Mouse (Mus musculus): ENCODE results near the gene Rybp.

The Rybp gene

DNA sequence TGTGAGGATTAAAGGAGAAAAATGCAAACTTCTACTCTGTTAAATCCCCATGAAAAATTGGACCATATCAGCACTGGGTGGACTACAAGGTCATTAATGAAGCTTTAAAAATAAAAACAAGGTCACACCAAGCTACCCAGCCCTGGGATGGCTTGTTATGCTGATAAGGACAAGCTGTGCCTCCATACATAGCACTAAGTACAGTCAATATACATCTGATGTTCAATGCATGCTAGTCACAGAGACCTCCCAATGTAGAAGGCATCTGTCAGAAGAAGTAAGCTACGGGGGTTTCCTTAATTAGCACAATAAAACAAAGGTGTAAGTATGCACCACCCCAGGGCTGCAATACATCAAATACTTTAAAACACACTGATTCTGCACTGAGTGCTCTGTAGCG lies 16.5 kb downstream of the Rybp start:
- H3K36me3 ChIP-seq (ENCODE audit: control insufficient read depth, insufficient read depth, low read length, poor library complexity, severe bottlenecking), result no peaks in the 10 kb centered on the region
- no peaks in the 10 kb centered on the region for H3K27me3 ChIP-seq (ENCODE audit: control insufficient read depth, insufficient read depth, low read length, poor library complexity, severe bottlenecking)
- DNase-seq (ENCODE audit: low read depth, low spot score), result no peak

DNA sequence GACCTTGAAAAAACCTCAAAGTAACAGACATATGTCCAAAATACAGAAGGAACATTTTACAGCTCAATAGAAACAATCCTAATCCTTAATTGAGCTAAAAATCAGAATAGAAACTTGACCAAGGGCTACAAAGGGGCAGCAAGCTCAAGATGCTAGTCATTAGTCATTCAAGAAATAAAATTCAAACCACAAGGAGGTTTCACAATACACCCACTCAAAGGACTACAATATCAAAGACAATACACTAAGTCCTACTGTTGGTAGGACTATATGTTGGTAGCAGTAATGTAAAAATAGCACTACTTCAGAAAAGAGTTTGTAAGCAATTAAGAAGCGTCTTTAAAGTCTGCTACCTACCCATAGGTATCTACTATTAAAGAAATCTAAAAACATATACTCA lies 27.7 kb downstream of the Rybp start:
- no peak for DNase-seq (ENCODE audit: low read depth, low spot score)
- H3K27me3 ChIP-seq (ENCODE audit: control insufficient read depth, insufficient read depth, low read length, poor library complexity, severe bottlenecking), result no peaks in the 10 kb centered on the region
- no peaks in the 10 kb centered on the region for H3K36me3 ChIP-seq (ENCODE audit: control insufficient read depth, insufficient read depth, low read length, poor library complexity, severe bottlenecking)

DNA sequence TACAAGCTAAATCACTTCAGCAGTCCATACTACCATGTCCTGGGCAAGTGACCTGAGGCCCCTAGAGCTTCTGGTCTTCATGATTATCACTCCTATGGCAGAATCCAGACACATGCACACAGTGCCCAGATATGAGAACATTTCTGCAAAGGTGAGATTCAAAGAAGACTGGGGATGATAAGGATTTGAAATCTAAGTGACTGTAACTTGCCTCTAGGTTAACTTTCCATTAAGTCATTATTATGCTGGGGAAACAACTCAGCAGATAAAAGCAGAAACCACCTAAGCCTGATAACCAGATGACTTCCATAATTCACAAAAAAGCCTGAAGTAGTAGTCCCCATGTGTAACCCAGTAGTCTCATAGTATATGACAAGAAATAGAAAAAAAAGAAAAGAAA lies 29.0 kb downstream of the Rybp start:
- DNase-seq (ENCODE audit: low read depth, low spot score), result no peak
- H3K27me3 ChIP-seq (ENCODE audit: control insufficient read depth, insufficient read depth, low read length, poor library complexity, severe bottlenecking), result no peaks in the 10 kb centered on the region
- no peaks in the 10 kb centered on the region for H3K36me3 ChIP-seq (ENCODE audit: control insufficient read depth, insufficient read depth, low read length, poor library complexity, severe bottlenecking)

DNA sequence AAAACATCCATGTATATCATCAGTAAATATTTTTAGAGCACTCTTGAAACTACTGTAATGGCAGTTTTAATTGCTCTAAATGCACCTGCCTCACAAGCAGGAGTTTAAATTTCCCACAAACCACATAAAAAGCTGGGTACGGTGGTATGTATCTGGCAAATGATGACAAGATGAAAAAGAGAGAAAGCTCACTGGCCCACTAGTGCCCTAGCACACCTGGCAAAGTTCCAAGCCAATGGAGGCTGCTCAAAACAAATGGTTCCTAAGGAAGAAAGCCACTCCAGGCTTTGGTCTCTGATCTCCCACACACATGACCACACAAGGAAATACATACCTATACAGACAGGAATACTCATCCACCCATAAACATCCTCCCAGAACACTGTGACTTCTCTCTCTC lies 31.9 kb downstream of the Rybp start:
- Histone ChIP-seq H3K36me3 (ENCODE audit: control insufficient read depth, insufficient read depth, low read length, poor library complexity, severe bottlenecking) (no peaks in the 10 kb centered on the region), H3K27me3 (ENCODE audit: control insufficient read depth, insufficient read depth, low read length, poor library complexity, severe bottlenecking) (no peaks in the 10 kb centered on the region)
- no peak for DNase-seq (ENCODE audit: low read depth, low spot score)

DNA sequence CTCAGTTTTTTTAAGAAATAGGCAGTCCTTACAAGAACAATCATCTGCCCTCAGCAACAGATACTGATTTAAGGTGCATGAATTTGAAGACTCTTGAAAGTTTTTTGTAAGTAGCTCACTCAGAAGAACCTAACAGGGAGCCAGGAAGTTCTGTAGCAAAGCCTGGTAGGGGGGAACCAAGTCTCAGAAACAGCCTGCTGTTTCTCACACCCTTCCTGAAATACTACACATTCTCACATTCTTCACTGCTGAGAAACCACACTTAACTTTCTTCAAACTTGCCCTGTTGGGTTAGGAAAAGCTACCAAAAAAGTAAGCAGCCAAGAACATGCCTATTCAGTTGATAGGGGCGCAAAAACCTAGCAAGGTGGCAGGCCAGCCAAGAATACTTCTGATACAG lies 32.6 kb downstream of the Rybp start:
- Histone ChIP-seq H3K27me3 (ENCODE audit: control insufficient read depth, insufficient read depth, low read length, poor library complexity, severe bottlenecking) (no peaks in the 10 kb centered on the region), H3K36me3 (ENCODE audit: control insufficient read depth, insufficient read depth, low read length, poor library complexity, severe bottlenecking) (no peaks in the 10 kb centered on the region)
- DNase-seq (ENCODE audit: low read depth, low spot score), result no peak

DNA sequence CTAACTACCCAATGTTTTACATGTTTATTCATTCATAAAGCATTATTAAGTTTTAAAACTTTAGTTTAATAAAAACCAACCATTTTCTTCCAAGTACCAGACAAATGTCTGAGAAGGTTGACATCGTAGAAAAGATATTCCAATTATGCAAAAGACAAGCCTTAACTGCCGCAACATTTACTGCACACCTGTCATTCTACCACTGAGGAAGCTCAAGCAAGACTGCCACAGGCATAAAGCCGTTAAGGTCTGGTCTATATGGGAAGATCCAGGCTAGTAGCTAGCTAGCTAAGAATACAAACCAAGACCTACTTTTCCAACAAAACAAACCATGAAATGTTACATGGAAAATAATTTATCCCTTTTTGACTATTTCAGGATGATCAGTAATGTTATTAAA lies 42.8 kb downstream of the Rybp start:
- no peak for DNase-seq (ENCODE audit: low read depth, low spot score)
- Histone ChIP-seq H3K27me3 (ENCODE audit: control insufficient read depth, insufficient read depth, low read length, poor library complexity, severe bottlenecking) (no peaks in the 10 kb centered on the region), H3K36me3 (ENCODE audit: control insufficient read depth, insufficient read depth, low read length, poor library complexity, severe bottlenecking) (no peaks in the 10 kb centered on the region)

DNA sequence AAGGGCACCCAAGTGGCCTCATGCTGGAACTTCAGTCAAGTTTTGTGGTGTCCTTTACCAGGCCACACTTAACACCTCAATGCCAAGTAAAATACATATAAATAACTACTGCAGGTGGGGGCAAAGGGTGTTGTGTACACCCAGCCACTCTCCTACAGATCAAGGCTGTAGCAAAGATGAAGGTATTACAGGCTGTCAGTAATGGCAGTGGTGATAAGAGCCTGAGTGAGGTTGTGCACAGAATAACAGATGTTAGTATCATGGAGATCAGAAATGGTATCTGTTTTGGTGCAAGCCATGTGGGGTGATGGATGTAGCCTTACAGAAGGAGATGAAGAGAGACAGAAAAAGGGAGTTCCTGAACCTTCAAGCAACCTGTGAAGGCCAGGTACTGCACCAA lies 52.2 kb downstream of the Rybp start:
- no peaks in the 10 kb centered on the region for H3K27me3 ChIP-seq (ENCODE audit: control insufficient read depth, insufficient read depth, low read length, poor library complexity, severe bottlenecking)
- no peaks in the 10 kb centered on the region for H3K36me3 ChIP-seq (ENCODE audit: control insufficient read depth, insufficient read depth, low read length, poor library complexity, severe bottlenecking)
- DNase-seq (ENCODE audit: low read depth, low spot score), result no peak

DNA sequence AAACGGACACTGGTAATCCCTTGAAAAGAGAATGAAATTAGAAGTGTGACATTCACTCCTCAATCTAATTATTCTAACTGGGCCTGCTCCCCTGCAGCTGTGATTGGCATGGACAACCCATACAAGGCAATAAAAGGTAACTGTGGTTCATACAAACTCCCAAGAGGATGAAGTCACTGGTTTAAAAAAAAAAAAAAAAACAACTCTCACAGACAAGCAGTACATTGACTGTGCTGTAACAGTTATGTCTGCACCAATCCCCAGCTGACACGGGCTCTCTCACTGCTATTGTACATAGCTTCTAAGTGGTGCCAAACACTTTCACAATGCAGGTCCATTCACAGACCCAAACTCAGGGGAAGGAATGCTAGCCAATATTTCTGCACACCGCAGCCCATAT lies 53.8 kb downstream of the Rybp start:
- Histone ChIP-seq H3K36me3 (ENCODE audit: control insufficient read depth, insufficient read depth, low read length, poor library complexity, severe bottlenecking) (no peaks in the 10 kb centered on the region), H3K27me3 (ENCODE audit: control insufficient read depth, insufficient read depth, low read length, poor library complexity, severe bottlenecking) (no peaks in the 10 kb centered on the region)
- DNase-seq (ENCODE audit: low read depth, low spot score), result no peak

DNA sequence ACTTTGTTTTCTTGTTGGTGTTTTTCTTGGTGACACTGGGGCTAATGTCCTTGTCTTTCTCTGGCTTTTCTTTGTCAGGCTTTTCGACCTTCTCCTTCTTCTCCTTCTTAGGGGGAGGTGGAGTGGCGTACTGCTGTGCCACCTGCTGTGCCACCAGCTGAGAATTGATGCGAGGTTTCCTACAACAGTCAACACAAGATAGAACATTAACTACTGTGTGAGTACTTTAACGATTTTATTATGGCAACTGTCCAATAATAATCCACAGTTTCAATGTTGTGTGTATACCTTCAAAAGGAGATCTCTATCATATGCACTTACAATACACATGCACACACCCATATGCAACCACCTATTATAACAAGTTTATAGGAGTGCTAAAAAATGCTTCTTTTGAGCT lies 54.2 kb downstream of the Rybp start:
- no peak for DNase-seq (ENCODE audit: low read depth, low spot score)
- H3K27me3 ChIP-seq (ENCODE audit: control insufficient read depth, insufficient read depth, low read length, poor library complexity, severe bottlenecking), result no peaks in the 10 kb centered on the region
- H3K36me3 ChIP-seq (ENCODE audit: control insufficient read depth, insufficient read depth, low read length, poor library complexity, severe bottlenecking), result no peaks in the 10 kb centered on the region

DNA sequence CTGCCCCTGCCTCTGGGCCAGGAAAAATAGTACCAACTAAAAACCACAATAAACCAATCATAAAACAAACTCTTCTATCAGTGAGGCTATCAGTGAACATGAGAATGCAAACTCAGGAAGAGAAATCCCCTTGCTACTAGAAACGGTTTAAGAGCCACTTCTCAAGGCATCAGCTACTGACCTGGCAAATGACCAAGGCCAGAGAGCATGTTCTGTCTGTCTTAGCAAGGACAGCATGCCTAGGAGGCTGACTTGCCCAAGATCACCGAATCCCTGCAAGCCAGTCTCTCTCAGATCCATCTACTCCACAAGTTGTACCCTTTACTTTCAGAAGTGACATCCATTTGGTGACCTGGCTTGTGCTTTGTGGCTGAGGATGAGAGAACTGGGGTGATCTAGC lies 61.1 kb downstream of the Rybp start:
- Histone ChIP-seq H3K27me3 (ENCODE audit: control insufficient read depth, insufficient read depth, low read length, poor library complexity, severe bottlenecking) (no peaks in the 10 kb centered on the region), H3K36me3 (ENCODE audit: control insufficient read depth, insufficient read depth, low read length, poor library complexity, severe bottlenecking) (no peaks in the 10 kb centered on the region)
- no peak for DNase-seq (ENCODE audit: low read depth, low spot score)

DNA sequence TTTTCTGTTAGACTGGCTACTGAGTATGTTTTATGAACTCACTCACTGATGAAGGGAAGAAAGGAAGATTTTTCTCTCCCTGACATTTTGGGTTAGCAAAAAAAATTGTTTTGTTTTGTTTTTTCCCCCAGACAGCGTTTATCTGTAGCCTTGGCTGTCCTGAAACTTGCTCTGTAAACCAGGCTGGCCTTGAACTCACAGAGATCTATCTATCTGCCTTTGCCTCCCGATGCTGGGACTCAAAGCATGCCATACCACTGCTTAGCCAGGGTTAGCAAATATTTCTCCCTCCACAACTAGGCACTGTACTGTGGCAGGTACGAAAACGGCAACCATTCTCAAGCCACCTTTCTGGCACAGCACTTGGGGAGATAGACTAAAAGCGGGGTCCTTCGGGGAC lies 63.4 kb downstream of the Rybp start:
- H3K36me3 ChIP-seq (ENCODE audit: control insufficient read depth, insufficient read depth, low read length, poor library complexity, severe bottlenecking), result no peaks in the 10 kb centered on the region
- no peak for DNase-seq (ENCODE audit: low read depth, low spot score)
- H3K27me3 ChIP-seq (ENCODE audit: control insufficient read depth, insufficient read depth, low read length, poor library complexity, severe bottlenecking), result no peaks in the 10 kb centered on the region

DNA sequence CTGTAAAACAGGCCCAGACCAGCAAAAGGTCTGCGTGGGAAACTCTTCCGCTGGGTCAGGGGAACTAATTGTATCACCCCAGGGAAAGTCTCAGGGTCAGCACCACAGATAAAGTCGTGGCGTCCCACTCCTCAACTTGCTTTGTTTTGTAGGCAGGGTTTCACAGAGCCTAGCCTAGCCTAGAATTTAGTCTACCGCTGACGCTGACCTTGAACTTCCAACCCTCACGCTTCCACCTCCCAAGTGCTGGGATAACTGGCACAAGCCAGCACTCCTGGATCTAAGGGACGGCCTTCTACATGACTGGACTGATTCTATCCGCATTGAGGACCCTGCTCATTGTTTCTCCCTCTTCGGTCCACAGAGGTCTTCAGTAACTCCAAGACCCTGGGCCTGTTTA lies 63.9 kb downstream of the Rybp start:
- no peak for DNase-seq (ENCODE audit: low read depth, low spot score)
- Histone ChIP-seq H3K36me3 (ENCODE audit: control insufficient read depth, insufficient read depth, low read length, poor library complexity, severe bottlenecking) (no peaks in the 10 kb centered on the region), H3K27me3 (ENCODE audit: control insufficient read depth, insufficient read depth, low read length, poor library complexity, severe bottlenecking) (no peaks in the 10 kb centered on the region)

DNA sequence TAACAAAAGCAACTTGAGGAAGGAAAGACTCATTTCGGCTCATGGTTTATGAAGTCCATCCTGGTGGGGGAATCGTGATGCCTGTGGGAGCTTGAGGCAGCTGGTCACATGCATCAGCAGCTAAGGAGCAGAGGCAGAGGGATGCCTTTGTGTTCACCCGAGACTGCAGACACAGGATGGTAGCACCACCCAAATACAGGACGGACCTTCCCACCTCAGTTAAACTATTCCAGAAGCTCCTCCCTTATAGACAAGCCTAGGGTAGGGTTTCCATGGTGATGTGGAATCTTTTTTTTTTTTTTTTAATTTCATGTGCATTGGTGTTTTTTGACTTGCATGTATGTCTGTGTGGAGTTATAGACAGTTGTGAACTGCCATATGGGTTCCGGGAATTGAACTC lies 64.4 kb downstream of the Rybp start:
- Histone ChIP-seq H3K27me3 (ENCODE audit: control insufficient read depth, insufficient read depth, low read length, poor library complexity, severe bottlenecking) (no peaks in the 10 kb centered on the region), H3K36me3 (ENCODE audit: control insufficient read depth, insufficient read depth, low read length, poor library complexity, severe bottlenecking) (no peaks in the 10 kb centered on the region)
- no peak for DNase-seq (ENCODE audit: low read depth, low spot score)

DNA sequence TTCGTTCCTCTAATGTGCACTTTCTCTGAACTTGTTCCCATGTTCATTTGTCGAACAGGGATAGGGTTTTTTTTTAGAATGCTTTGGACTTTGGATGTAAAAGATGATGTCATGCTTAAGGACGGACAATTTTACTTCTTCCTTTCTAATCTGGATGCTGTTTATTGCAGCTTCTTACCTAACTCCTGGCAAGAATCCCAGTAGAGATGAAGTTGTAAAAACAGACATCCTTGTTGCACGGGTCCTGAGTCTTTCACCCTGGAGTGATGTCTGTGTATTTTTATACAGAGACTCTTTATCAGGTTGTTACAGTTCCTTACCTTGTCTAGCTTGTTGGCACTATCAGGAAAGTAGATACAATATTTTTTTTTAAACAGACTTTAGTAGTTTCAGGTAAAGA lies 65.5 kb downstream of the Rybp start:
- DNase-seq (ENCODE audit: low read depth, low spot score), result no peak
- Histone ChIP-seq H3K27me3 (ENCODE audit: control insufficient read depth, insufficient read depth, low read length, poor library complexity, severe bottlenecking) (no peaks in the 10 kb centered on the region), H3K36me3 (ENCODE audit: control insufficient read depth, insufficient read depth, low read length, poor library complexity, severe bottlenecking) (no peaks in the 10 kb centered on the region)

DNA sequence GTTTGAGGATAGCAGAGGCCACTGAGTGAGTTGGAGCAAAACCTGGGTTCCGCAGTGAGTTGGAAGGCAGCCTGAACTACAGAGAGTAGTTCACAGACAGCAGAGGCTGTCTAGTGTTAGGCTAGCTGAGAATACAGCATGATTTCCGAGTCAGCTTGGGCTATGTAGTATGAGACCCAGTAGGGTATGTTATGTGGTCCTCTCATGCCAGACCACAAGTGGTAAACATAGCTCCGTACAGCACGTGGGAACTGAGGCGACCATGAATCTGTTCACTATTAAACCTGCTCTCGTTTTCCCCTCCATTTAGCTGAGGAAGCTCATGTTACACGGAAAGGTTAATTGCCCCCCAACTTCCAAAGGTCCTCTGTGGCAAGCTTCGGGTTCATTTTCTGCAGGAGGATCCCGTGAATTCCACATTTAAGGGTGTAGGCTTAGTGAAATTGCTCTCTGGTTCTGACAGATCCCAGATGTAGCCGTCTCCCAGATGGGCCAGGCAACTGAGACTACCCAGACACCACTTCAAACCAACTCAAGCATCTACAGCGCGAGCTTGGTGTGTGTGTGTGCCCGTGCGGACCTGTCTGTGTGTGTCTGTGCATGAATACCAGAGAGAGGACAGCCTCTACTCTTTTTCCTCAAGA lies 66.2 kb downstream of the Rybp start:
- H3K36me3 ChIP-seq (ENCODE audit: control insufficient read depth, insufficient read depth, low read length, poor library complexity, severe bottlenecking), result no peaks in the 10 kb centered on the region
- no peak for DNase-seq (ENCODE audit: low read depth, low spot score)
- no peaks in the 10 kb centered on the region for H3K27me3 ChIP-seq (ENCODE audit: control insufficient read depth, insufficient read depth, low read length, poor library complexity, severe bottlenecking)

DNA sequence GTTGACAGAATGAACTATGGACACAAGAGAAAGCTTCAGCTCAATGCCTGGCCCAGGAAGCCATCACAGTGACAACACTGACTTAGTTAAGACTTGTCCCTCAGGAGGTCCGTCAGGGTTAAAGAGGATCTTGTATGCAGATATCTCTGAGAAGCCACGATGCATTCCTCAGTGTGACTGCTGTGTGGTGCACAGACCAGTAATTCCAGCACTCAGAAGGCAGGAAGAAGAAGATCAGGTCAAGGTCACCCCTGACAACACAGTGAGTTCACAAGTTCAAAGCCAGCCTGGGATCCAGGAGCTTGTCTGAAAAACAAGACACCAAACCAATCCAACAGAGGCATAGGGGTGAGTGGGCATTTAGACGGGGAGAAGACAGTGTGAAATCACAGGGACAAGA lies 67.3 kb downstream of the Rybp start:
- Histone ChIP-seq H3K36me3 (ENCODE audit: control insufficient read depth, insufficient read depth, low read length, poor library complexity, severe bottlenecking) (no peaks in the 10 kb centered on the region), H3K27me3 (ENCODE audit: control insufficient read depth, insufficient read depth, low read length, poor library complexity, severe bottlenecking) (no peaks in the 10 kb centered on the region)
- DNase-seq (ENCODE audit: low read depth, low spot score), result no peak

All from splenic B cell, adult 2 months (primary cell).